Mouse (Mus musculus): ENCODE results near the gene Gm42715.

DNA sequence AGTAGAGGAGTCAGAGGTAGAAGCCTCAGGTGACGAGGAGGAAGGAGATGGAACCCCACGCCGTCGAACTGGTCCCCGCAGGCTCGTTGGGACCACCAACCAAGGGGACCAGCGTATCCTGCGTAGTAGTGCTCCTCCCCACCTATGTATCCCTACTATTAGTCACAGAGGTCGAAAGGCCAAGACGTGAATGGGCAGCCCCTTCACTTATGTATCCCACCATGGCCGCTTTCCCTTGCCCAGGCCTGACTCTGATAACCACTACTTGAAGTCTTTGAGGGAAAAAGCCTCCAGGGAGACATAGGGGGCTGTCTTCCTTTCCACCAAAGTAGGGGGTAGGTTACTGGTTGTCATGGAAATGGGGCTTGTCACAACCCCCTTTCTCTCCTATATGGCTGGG is 41.2 kb downstream of the Gm42715 start:
- TF ChIP-seq CTCF (IDR thresholded peaks at IDR 0.05; ENCODE audit: low read depth) (no peak), EP300 (optimal IDR thresholded peaks at IDR 0.05) (no peak)

All from stomach, postnatal 0 days (tissue).